Mouse (Mus musculus) cerebellum, adult 2 months (tissue): ENCODE results near the gene Map4k3.

Source experiments
- CTCF ChIP-seq: fragments of 200-500 bp; IDR thresholded peaks from 2 replicates; pipeline ENCODE4 v1.5.1; 2011; ENCODE audit warnings: low read depth, mild to moderate bottlenecking, control low read depth, low read length, moderate library complexity, borderline replicate concordance; ENCODE audit not compliant: insufficient read depth
- POLR2A ChIP-seq: fragments of 200-500 bp; IDR thresholded peaks from 2 replicates; pipeline ENCODE4 v1.6.1; 2011; ENCODE audit warnings: low read length, control low read depth, borderline replicate concordance; ENCODE audit not compliant: insufficient read depth

DNA sequence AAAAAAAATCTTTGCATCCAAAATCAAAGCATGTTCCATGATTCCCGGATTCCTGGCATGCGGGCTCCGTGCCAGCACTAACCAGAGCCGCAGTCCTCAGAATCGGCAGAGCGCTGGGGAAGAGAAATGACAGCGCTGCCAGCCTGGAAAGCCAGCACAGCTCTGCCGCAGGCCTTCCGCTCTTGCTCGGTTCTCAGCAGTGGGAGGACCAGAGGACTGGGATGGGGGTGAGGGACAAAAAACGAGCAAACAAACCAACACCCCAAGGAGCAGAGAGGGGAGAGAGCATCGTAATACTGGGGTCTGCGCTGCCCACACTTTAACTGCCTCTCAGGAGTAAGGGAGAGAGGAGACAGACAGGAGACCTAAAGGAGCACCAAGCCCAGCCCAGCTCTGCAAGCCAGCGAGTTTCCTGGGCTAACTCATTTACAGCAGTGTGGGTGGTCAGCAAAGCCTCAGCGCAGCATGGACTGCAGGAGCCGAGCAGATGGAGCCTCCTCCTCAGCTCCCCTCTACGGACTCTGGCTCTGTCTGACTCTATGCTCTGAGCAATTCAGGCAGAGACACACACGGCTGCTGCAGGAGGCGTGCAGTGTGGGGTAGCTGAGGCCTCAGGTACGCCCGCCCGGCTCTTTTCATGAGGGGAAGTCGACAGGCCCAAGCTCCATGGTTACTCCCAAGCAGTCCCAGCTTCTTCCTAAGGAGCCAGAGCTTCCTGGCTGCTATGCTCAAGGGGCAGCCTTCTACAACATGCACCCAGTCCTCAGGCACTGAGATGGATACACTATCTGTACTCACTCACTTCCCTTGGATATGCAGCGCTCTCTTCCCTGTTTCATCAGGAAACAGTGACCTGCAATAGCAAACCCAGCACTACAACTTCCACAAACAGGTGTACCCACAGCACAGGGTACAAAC is 18.1 kb downstream of the Map4k3 start:
- TF ChIP-seq POLR2A (no peak), CTCF (no peak)
